Mouse (Mus musculus): ENCODE results near the gene Slc39a11.

The Slc39a11 gene

GRCm38 (mm10) chr11:113450665-113451064 lies 199.2 kb downstream of the Slc39a11 start:
- DNase-seq = no peak

DNA sequence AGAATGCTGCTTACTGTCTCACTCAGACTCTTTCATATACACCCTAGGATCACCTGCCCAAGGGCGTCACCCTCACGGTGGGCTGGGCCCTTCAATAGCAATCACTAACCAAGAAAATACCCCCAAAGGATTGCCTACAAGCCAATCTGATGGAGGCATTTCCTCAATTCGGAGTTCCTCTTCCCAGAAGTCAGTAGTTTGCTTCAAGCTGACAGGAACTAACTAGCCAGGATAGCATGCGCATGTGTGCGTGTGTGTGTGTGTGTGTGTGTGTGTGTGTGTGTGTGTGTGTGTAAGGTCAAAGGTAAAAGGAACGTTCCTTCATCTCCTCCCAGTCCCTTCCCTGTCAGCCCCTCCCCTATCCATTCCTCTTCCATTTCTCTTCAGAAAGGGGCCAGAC lies 199.9 kb downstream of the Slc39a11 start:
- no peak for DNase-seq

DNA sequence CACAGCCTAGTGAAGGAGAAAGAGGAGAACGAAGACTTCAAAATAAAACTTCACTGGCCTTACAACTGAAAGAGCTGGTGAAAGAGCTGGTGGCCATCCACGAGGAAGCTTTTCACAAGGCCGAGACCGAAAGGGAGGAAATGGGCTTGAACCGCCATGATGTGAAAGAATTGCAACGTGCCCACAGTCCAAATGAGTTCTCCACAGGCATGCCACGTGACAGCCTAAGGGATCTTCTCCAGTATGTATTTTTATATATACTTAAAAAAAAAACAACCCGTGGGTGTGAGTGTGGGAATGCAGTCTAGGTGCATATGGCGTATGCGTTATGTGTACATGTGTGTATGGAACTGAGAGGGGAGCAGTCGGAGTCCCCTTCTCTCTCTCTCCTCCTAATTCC lies 207.8 kb downstream of the Slc39a11 start:
- no peak for DNase-seq

GRCm38 (mm10) chr11:113439328-113440030 lies 210.4 kb downstream of the Slc39a11 start:
- no peak for DNase-seq

DNA sequence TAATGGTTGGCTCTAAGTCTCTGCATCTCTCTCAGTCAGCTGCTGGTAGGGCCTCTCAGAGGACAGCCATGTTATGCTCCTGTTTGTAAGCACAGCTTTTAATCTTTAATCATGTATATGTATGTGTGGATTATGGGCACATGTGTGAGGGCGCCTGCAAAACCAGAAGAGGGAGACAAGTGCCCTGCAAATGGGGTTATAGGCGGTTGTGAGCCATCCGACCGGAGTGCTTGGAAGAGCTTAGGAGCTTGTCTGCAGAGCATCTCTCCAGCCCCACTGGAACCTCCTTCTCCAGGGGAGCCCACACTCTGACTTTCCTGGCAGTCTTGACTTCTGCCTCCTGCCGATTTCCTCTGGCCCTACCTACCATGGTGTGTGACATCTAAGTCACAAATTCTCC lies 211.0 kb downstream of the Slc39a11 start:
- no peak for DNase-seq

DNA sequence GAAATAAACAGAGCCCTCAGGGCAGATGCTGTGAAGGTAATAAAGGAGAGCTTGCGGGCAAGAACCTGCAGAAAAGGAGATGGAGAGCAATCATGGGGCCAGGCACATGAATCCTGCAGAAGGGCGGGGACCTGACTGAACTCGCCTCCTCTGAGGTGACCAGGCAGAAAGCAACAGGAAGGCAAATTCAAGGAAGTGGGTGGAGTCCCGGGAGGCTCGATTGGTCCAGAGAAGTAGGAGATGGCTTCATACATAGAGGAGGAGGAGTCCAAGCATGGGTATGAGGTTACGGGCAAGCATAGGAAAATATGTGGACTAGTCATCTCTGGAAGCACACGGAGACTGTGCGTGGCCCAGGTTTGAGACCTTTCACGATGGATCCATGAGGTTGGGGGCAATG lies 212.5 kb downstream of the Slc39a11 start:
- no peak for DNase-seq

GRCm38 (mm10) chr11:113436299-113436698 lies 213.6 kb downstream of the Slc39a11 start:
- no peak for DNase-seq

DNA sequence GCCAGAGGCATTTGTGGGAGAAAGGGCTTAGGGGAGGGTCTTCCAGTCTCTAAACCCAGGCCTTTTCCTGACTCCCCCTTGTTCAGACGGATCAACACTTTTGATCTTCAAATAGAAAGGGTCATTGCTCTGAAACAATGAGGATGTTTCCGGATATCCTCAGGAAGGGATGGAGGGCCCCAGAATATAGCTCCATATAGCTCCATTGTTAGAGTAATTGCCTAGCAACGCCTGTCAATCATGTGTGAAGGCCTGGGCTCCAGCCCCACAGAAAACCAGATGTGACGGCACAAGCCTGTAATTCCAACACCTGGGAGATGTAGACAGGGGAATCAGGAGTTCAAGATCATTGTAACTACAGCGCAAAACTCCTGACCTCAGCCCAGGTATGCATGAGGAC lies 214.2 kb downstream of the Slc39a11 start:
- no peak for DNase-seq

- DNase-seq = no peak
Observed at GRCm38 (mm10) chr11:113431161-113431560, 218.7 kb downstream of the Slc39a11 start.

- DNase-seq = no peak
Observed at GRCm38 (mm10) chr11:113425882-113426281, 224.0 kb downstream of the Slc39a11 start.

DNA sequence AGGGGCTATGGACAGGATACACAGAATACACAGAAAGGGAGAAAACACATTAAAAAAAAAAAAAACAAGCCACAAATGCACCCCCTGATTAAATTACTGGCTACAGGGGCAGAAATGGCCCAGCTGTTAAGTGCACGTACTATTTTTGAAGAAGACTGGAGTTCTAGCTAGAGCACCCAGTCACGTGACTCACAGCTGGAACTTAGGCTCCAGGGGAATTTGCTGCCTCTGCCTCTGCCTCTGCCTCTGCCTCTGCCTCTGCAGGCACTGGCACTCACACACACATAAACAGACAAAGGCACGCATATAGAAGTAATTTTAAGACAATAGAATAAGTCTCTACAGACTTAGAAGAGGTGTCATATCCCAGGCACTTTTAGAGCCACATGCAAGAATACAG lies 224.4 kb downstream of the Slc39a11 start:
- no peak for DNase-seq

GRCm38 (mm10) chr11:113424765-113425164 lies 225.1 kb downstream of the Slc39a11 start:
- DNase-seq = no peak

DNA sequence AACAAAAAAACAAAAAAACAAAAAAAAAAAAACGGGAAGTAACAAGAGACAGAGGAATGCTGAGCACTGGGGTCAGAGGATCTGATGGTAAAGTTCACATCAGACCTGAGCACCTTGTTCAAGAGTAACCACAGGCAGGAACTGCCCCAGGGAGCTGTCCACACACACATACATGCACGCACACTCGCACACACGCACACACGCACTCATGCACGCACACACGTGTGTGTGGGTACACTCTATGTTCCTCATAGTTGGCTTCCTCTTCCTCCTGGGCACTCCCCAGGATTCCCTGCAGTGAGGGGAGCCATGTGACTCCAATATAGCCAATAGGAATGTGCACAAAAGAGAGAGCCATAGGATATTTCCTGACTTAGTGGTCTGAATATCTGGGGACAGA lies 227.3 kb downstream of the Slc39a11 start:
- no peak for DNase-seq

DNA sequence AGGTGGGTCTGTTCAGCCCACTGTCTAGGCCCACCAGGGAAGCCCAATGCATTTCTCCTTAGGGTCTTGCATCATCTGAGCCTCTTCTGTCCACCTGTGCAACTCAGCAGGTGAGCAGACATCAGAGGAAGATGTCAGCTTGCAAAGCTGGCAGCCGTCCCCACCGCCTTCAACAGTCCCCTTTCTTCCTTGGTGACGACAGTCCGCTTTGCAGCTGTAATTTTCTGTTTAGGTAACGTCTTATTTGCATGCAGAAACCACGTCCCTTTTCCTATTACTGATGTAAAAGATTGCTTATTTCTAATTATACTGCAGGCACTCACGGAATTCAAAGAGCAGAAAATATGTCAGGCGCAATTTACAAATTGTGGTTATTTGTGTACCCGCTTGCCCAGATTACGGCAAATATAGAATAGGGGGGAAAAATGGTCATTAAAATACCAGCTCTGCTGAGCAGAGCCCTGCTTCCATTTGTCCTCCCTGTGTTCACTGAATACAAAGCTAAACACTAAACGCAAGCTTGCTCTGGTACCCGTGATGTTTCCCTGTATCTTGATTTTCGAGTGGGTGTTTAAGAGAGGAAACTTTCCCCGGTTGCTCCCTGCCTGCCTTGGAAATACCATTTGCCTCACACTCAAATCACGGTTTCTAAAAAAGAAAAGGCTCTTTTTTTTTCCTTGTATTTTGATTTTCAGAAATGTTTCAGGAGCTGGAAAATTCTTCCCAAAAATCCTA lies 230.8 kb downstream of the Slc39a11 start:
- no peak for DNase-seq

DNA sequence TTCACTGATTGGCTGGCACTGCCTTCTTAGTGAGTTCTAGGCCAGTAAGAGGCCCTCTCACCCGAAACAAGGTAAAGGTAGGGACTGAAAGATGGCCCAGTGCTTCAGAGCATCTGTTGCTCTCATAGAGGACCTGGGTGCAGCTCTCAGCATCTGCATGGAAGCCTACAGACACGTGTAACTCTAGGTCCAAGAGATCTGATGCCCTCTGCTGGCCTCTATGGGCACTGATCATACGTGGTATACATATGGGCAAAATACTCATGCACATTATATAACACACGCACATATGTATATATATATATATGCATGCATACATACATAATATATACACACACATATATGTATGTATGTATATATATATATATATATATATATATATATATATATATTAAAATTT lies 231.9 kb downstream of the Slc39a11 start:
- DNase-seq = no peak

DNA sequence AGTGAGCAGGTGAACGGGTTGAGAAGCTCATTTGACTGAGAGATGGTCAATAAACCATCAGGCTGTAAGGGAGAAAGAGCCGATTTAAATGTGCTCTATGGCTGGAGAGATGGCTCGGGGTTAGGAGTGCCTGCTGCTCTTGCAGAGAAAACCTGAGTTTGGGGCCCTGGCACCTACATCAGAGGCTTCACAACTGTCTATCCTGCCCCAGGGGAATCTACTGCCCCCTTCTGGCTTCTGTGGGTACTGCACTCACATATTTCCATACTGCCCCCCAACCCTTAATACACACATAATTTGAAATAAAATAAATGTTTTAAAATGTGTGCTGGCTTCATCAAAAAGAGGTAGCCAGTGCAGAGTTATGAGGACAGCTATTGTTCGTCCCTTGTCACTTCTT lies 237.3 kb downstream of the Slc39a11 start:
- no peak for DNase-seq

- no peak for DNase-seq
Observed at GRCm38 (mm10) chr11:113411798-113412197, 238.1 kb downstream of the Slc39a11 start.

DNA sequence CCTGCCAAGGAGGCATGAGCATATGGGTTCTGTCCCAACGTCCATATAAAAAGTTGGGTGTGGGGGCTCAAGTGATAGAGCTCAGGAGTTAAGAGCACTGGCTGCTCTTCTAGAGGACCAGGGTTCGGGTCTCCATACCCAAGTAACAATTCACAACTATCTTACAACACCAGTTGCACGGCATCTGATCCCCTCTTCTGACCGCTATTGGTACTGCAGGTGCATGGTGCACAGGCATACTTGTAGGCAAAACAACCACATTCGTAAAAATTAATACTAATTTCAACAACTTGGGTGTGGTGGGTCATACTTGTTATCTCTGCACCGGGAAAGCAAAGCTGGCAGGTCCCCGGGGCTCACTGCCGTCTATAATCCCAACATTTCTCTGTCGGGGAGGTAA lies 240.8 kb downstream of the Slc39a11 start:
- DNase-seq = no peak

DNA sequence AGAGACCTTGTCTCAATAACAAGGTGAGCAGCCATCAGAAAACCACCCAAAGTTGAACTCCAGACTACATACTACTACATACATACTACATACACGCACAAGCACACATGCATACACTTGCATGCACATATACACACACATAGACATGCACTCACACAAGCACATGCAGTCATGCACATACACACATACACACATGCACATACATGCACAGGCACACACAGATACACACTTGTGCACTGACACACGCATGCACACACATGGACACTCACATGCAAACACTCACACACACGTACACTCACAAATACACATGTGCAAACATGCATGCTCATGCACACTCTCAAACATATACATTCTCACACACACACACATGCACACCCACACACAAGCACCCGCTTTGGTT lies 242.4 kb downstream of the Slc39a11 start:
- no peak for DNase-seq

GRCm38 (mm10) chr11:113400868-113401267 lies 249.0 kb downstream of the Slc39a11 start:
- DNase-seq = no peak

DNA sequence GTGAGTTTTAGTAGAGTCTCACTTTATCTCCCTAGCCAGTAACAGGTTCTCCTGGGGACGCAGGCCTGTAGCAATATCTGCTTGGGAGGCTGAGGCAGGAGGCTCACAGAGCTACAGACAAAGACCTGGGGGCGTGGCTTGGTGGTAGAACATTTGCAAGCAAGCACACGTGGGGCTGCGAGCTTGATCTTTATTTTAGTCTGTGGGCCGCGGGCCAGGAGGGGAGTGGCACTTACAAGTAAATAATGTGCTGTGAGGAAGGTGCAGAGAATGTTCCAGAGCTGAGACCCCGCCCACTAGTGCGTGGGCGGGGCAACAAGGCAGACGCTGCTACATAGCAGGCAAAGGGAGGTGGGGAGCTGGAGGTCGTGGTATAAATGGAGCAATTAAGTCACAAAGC lies 250.3 kb downstream of the Slc39a11 start:
- no peak for DNase-seq

DNA sequence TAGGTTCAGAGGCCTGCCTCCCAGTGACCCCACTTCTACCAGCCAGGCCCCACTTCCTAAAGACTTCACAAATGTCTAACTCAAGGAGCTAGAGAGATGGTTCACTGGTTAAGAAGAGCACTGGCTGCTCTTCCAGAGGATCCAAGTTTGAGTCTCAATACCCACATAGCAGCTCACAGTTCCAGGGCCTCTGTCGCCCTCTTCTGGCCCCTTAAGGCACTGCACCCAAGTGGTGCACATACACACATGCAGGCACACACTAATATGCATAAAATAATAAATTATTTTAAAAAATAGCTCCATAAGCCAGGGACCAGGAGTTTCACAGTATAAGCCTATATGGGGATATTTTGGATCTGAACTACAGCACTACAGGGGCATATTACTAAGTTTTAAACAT lies 252.5 kb downstream of the Slc39a11 start:
- DNase-seq = no peak

DNA sequence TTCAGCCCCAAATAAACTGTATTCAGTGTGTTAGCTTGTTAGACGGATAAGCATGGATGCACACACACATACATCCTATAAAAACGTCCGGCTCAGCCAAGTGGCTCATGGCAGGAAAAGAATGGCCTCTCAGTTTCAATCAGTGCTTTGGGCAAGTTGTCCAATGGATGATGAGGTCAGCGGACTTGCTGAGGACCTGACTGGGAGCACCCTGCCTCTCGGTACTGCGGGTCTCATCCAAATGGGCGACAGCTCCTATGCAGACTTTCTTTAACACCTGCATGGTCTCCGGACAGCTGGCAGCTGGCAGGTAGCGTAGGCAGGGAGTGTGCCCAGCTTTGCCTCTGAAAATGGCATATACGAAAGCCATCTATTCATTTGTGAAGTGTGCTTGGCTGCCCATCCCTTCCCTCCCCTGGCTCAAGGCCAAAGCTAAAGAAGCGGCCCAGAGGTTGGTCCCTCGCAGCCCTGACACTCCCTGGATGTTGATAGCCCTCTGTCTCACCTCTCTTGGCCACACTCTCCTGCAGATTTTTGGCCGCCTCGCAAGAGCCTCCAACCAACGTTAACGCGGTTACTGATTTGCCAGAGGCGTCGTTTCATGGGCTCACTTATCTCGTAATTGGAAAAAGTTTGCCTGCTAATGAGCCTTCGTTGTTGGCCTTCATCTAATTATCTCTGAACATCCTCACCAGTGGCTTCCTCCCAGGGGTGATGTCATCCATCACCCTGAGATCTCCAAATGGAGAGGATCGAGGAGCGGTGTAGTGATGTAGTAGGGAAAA lies 256.3 kb downstream of the Slc39a11 start:
- no peak for DNase-seq

DNA sequence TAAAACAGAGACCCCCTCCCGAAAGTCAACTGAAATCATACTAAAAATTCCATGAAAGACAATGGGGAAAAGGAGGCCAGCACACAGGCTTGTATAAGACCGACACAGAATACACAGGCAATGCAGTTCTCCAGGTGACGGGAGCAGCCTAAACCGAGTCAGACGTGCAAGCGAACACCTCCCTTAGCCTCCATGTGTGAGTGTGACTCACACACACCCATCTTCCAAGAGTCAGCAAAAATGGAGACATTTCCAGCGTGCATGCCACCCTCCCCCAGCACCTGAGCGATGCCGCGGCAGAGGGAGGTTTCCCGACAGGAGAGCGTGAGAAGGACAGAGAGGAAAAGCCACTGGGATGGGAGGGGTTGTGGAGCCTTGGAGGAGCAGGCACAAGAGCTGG lies 258.2 kb downstream of the Slc39a11 start:
- no peak for DNase-seq
